Mouse (Mus musculus) stomach, postnatal 0 days (tissue): Measurements from ENCODE around the gene Mydgf. TPM values are rescaled to one million over a fixed set of nuclear protein-coding genes. Genes with fewer than 3 reads are reported as not detected.

Source experiments
- ATAC-seq: fragments of 200-750 bp; cut with Nextera tagmentation; 2 replicates; pipeline ENCODE4 v1.8.0; 2017; ENCODE audit not compliant: low FRiP score, low TSS enrichment
- DNase-seq: peaks from one replicate; pipeline ENCODE4 v3.0.0-alpha.2; 2016; ENCODE audit warnings: low spot score
- H3K27ac ChIP-seq: fragments of 300-500 bp; sonication (generic); replicated peaks from 2 replicates; pipeline ENCODE4 v1.5.1; 2014; ENCODE audit warnings: mild to moderate bottlenecking, control low read depth
- H3K27me3 ChIP-seq: fragments of 300-500 bp; sonication (generic); 2 replicates; pipeline ENCODE4 v1.6.1; 2014; ENCODE audit warnings: low read length; ENCODE audit not compliant: control insufficient read depth, insufficient read depth
- H3K36me3 ChIP-seq: fragments of 300-500 bp; sonication (generic); 2 replicates; pipeline ENCODE4 v1.6.1; 2014; ENCODE audit warnings: low read length, mixed read lengths; ENCODE audit not compliant: control insufficient read depth, insufficient read depth
- H3K4me1 ChIP-seq: fragments of 300-500 bp; sonication (generic); replicated peaks from 2 replicates; pipeline ENCODE4 v1.6.1; 2014; ENCODE audit warnings: antibody characterized with exemption; ENCODE audit not compliant: control insufficient read depth, insufficient read depth
- H3K4me2 ChIP-seq: fragments of 300-500 bp; sonication (generic); replicated peaks from 2 replicates; pipeline ENCODE4 v1.6.1; 2014; ENCODE audit warnings: low read depth, mild to moderate bottlenecking, control low read depth, moderate library complexity
- H3K4me3 ChIP-seq: fragments of 300-500 bp; sonication (generic); 2 replicates; pipeline ENCODE4 v1.5.1; 2014; ENCODE audit warnings: low read depth, low read length, control low read depth
- H3K9ac ChIP-seq: fragments of 300-500 bp; sonication (generic); 2 replicates; pipeline ENCODE4 v1.6.1; 2014; ENCODE audit warnings: mild to moderate bottlenecking, low read length, control low read depth, mixed read lengths
- H3K9me3 ChIP-seq: fragments of 300-500 bp; sonication (generic); 2 replicates; pipeline ENCODE4 v1.6.1; 2016; ENCODE audit warnings: low read length; ENCODE audit not compliant: control insufficient read depth
- CTCF ChIP-seq: IDR thresholded peaks from 2 replicates; pipeline ENCODE4 v1.5.1; 2016; ENCODE audit warnings: antibody characterized with exemption, low read depth, mild to moderate bottlenecking, moderate library complexity
- EP300 ChIP-seq: optimal IDR thresholded peaks from 2 replicates; pipeline ENCODE3; 2016; ENCODE audit warnings: antibody characterized with exemption
- WGBS: fragments of 180-500 bp; shearing (Covaris S2); extraction: QIAGEN DNeasy Blood & Tissue Kit; methylation state at CpG from one replicate; pipeline ENCODE4 v1.1.7; 2014; 5-methylcytosine and 5-hydroxymethylcytosine counted together
- microRNA-seq: library from miRNA; unstranded; fragments of <30 nt; microRNA quantifications from one replicate; pipeline ENCODE4, GENCODE M21; 2016
- polyA plus RNA-seq: library from polyadenylated mRNA; unstranded; fragments of >200 nt; fragmentation: Nextera tagmentation; extraction: Ambion mirVana; gene quantifications from 2 replicates; pipeline ENCODE4 v1.2.1, GENCODE M21; 2015

Gene Mydgf
- polyA plus RNA-seq, 1 experiment from 2014 or later, result 83.0 TPM

DNA sequence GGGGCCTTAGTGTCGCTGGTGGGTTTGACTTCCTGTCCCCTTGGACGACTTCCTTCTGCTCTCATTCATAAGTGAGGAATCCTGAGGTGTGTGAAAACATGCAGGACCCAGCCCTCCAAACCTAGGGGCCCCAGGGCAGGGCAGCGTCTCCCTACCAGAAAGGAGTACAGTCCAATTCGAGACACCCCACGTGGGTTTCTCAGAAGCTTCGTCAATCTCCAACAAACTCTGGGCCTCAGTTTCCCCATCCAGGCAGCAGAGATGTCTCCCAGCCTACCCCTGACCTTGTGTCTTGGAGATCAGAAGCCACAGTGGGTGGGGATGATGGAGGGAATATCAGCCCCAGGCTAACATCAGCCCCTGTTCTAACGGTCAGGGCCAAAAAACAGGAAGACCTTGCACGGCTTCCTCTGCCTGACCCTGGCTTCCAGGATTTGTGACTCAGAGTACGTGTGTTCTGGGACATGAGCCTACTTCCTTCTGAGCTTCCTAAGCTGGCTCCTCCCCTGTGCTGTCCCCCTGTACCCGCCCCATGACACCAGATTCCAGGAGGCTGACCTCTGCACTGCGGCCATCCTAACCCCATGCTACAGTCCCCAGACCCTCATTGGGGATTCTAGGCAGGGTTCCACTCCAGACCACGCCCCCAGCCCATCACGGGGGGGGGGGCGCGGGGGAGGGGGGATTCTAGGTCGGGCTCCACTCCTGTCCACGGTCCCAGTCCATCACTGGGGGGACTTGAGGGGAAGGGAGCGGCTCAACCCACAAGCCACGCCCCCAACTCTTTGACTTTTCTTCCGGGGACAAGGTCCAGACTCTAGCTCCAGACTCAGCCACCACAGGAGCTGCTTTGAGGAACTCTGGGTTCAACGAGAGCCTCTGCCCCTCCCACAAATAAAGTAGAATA, 50.0 kb downstream of the Mydgf start:
- H3K9me3 ChIP-seq, result no peaks in the 10 kb centered on the region
- peak; percentile 83 for ATAC-seq
- TF ChIP-seq CTCF (no peak), EP300 (no peak)
- peaks cover 4% of the 10 kb centered on the region for H3K4me1 ChIP-seq
- peak; percentile 82 for DNase-seq
- H3K4me2 ChIP-seq, result peak overlapping the region; percentile 55
- H3K9ac ChIP-seq, result no peak overlapping the region
- H3K4me3 ChIP-seq, result peak overlapping the region; percentile 28
- H3K36me3 ChIP-seq, result no peaks in the 10 kb centered on the region
- H3K27ac ChIP-seq, result peak overlapping the region; percentile 65
- H3K27me3 ChIP-seq, result no peaks in the 10 kb centered on the region
- WGBS, result 15% methylated on average over 21 of the region's 21 CpGs

- Histone ChIP-seq H3K4me2 (no peak overlapping the region), H3K9me3 (no peaks in the 10 kb centered on the region), H3K4me1 (peaks cover 4% of the 10 kb centered on the region), H3K36me3 (no peaks in the 10 kb centered on the region), H3K9ac (no peak overlapping the region), H3K27ac (no peak overlapping the region), H3K4me3 (no peak overlapping the region), H3K27me3 (no peaks in the 10 kb centered on the region)
- ATAC-seq (no peak), DNase-seq (peak; percentile 73)
- TF ChIP-seq CTCF, result peak; percentile 90
- no peak for TF ChIP-seq EP300
- 5% methylated on average over 14 of the region's 14 CpGs for WGBS
Measured at GRCm38 (mm10) chr17:56132661-56133060, 51.1 kb downstream of the Mydgf start.

- no peak overlapping the region for H3K4me2 ChIP-seq
- H3K36me3 ChIP-seq, result no peaks in the 10 kb centered on the region
- H3K4me3 ChIP-seq, result no peak overlapping the region
- WGBS, result 45% methylated on average over 7 of the region's 7 CpGs
- ATAC-seq (no peak), DNase-seq (peak; percentile 67)
- peaks cover 4% of the 10 kb centered on the region for H3K4me1 ChIP-seq
- no peaks in the 10 kb centered on the region for H3K27me3 ChIP-seq
- H3K9ac ChIP-seq, result no peak overlapping the region
- no peaks in the 10 kb centered on the region for H3K9me3 ChIP-seq
- TF ChIP-seq EP300, result no peak
- TF ChIP-seq CTCF, result peak; percentile 81
- H3K27ac ChIP-seq, result no peak overlapping the region
Measured at GRCm38 (mm10) chr17:56131814-56132213, 51.9 kb downstream of the Mydgf start.

- DNase-seq, result no peak
- Histone ChIP-seq H3K36me3 (no peaks in the 10 kb centered on the region), H3K4me2 (no peak overlapping the region), H3K9ac (no peak overlapping the region), H3K4me1 (peaks cover 4% of the 10 kb centered on the region), H3K27me3 (no peaks in the 10 kb centered on the region), H3K9me3 (no peaks in the 10 kb centered on the region), H3K4me3 (no peak overlapping the region), H3K27ac (no peak overlapping the region)
- WGBS, result 89% methylated on average over 10 of the region's 10 CpGs
- no peak for ATAC-seq
- TF ChIP-seq EP300, result no peak
- TF ChIP-seq CTCF, result no peak
Measured at GRCm38 (mm10) chr17:56131136-56131535, 52.6 kb downstream of the Mydgf start.

DNA sequence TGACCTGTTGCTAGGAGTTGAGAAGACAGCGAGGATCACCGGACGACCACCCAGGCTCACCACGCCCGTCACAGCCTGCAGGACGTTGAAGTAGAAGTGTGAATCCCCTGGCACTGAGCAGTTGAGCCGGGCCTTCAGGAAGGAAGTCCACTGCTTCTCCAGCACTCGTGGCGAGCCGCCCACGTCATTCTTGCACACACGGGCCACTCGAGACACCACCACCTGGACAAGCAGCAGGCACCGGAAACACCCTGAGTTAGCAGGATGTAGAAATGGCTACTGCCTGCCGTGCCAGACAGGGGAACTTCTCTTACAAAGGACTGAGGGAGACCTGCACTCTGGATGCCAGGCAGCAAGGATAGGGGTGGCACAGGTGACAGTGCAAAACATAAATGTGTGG, 55.5 kb downstream of the Mydgf start:
- DNase-seq (no peak), ATAC-seq (no peak)
- Histone ChIP-seq H3K4me2 (no peak overlapping the region), H3K27ac (no peak overlapping the region), H3K36me3 (no peaks in the 10 kb centered on the region), H3K27me3 (no peaks in the 10 kb centered on the region), H3K9ac (no peak overlapping the region), H3K4me3 (no peak overlapping the region), H3K9me3 (no peaks in the 10 kb centered on the region), H3K4me1 (no peaks in the 10 kb centered on the region)
- no peak for TF ChIP-seq CTCF
- TF ChIP-seq EP300, result no peak
- WGBS, result 72% methylated on average over 15 of the region's 15 CpGs

DNA sequence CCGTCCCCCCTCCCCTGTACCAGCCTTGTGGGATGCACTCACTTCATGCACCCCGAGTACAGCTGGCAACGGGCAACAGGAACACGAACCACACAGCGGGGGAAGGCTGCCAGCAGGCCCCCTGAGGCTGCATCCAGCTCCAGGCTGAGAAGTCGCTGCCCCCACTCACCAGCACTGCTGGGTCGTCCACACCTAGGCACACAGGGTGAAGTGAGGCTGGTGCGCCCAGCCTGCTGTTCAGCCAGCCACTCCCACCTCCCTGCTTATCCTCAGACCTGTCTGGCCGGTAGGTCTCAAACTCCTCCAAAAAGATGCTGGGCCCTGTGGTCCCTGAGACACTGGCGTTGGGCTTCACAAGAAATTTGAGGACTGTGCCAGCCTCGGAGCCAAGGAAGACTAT, 57.5 kb downstream of the Mydgf start:
- no peak for DNase-seq
- 63% methylated on average over 11 of the region's 11 CpGs for WGBS
- H3K9ac ChIP-seq, result no peak overlapping the region
- no peak overlapping the region for H3K4me3 ChIP-seq
- H3K36me3 ChIP-seq, result no peaks in the 10 kb centered on the region
- TF ChIP-seq CTCF, result no peak
- TF ChIP-seq EP300, result no peak
- no peak overlapping the region for H3K27ac ChIP-seq
- H3K4me2 ChIP-seq, result no peak overlapping the region
- ATAC-seq, result no peak
- no peaks in the 10 kb centered on the region for H3K27me3 ChIP-seq
- no peaks in the 10 kb centered on the region for H3K4me1 ChIP-seq
- H3K9me3 ChIP-seq, result 0 out of 2 replicates have a peak, but pooled peaks cover 3% of the 10 kb centered on the region

Small RNAs within 50 kb of the gene (microRNA-seq; reads per million reads assigned to microRNA genes)
- gene Gm44397, result not detected

Other genes with a start within 250 kb of the Mydgf start
- gene Zfp119b, start 234.4 kb downstream of the Mydgf start, polyA plus RNA-seq, result 4.9 and 5.8 TPM in 2 replicates
- gene Ebi3, start 231.3 kb downstream of the Mydgf start, polyA plus RNA-seq, result 2.7 and 3.1 TPM in 2 replicates
- 12.5 and 12.6 TPM in 2 replicates for gene Yju2, start 224.8 kb downstream of the Mydgf start, polyA plus RNA-seq
- 3.2 and 3.4 TPM in 2 replicates for gene Shd, start 213.5 kb downstream of the Mydgf start, polyA plus RNA-seq
- 2.7 and 3.5 TPM in 2 replicates for gene Fsd1, start 197.4 kb downstream of the Mydgf start, polyA plus RNA-seq
- gene Stap2, start 178.3 kb downstream of the Mydgf start, polyA plus RNA-seq, result 44.2 and 50.6 TPM in 2 replicates
- 28.9 and 34.9 TPM in 2 replicates for gene Mpnd, start 178.2 kb downstream of the Mydgf start, polyA plus RNA-seq
- 100 and 101 TPM in 2 replicates for gene Sh3gl1, start 147.3 kb downstream of the Mydgf start, polyA plus RNA-seq
- 4.5 and 5.0 TPM in 2 replicates for gene Chaf1a, start 143.5 kb downstream of the Mydgf start, polyA plus RNA-seq
- gene Ubxn6, start 108.9 kb downstream of the Mydgf start, polyA plus RNA-seq, result 43.0 and 45.1 TPM in 2 replicates
- gene Hdgfl2, start 104.3 kb downstream of the Mydgf start, polyA plus RNA-seq, result 37.8 and 38.4 TPM in 2 replicates
- 0.95 and 1.4 TPM in 2 replicates for gene Plin4, start 74.1 kb downstream of the Mydgf start, polyA plus RNA-seq
- gene Plin5, start 66.3 kb downstream of the Mydgf start, polyA plus RNA-seq, result 0.48 and 0.65 TPM in 2 replicates
- 1.2 and 1.9 TPM in 2 replicates for gene Lrg1, start 61.9 kb downstream of the Mydgf start, polyA plus RNA-seq
- 0.31 and 0.39 TPM in 2 replicates for gene Sema6b, start 43.6 kb downstream of the Mydgf start, polyA plus RNA-seq
- gene Tnfaip8l1, start 21.4 kb downstream of the Mydgf start, polyA plus RNA-seq, result 4.4 and 5.2 TPM in 2 replicates
- gene Dpp9, start 35.0 kb upstream of the Mydgf start, polyA plus RNA-seq, result 13.8 and 14.0 TPM in 2 replicates
- 9.6 and 10.0 TPM in 2 replicates for gene Fem1a, start 72.9 kb upstream of the Mydgf start, polyA plus RNA-seq
- gene Ticam1, start 92.9 kb upstream of the Mydgf start, polyA plus RNA-seq, result 4.6 and 6.4 TPM in 2 replicates
- gene Plin3, start 109.0 kb upstream of the Mydgf start, polyA plus RNA-seq, result 65.3 and 67.3 TPM in 2 replicates
- not detected in 2 replicates for gene Arrdc5, start 116.4 kb upstream of the Mydgf start, polyA plus RNA-seq
- 18.4 and 19.5 TPM in 2 replicates for gene Uhrf1, start 119.4 kb upstream of the Mydgf start, polyA plus RNA-seq
- 13.5 and 15.0 TPM in 2 replicates for gene Kdm4b, start 142.1 kb upstream of the Mydgf start, polyA plus RNA-seq